Mouse (Mus musculus): ENCODE results near the gene Prep.
"Not testable (repeated sequence)": the region's sequence is repeated elsewhere in the genome, so short reads cannot be mapped to it uniquely, and the experiment has no call there.

Gene Prep

GRCm38 (mm10) chr10:45076585-45076984 is 9.6 kb downstream of the Prep start:
- DNase-seq (ENCODE audit: low spot score), result no peak

DNA sequence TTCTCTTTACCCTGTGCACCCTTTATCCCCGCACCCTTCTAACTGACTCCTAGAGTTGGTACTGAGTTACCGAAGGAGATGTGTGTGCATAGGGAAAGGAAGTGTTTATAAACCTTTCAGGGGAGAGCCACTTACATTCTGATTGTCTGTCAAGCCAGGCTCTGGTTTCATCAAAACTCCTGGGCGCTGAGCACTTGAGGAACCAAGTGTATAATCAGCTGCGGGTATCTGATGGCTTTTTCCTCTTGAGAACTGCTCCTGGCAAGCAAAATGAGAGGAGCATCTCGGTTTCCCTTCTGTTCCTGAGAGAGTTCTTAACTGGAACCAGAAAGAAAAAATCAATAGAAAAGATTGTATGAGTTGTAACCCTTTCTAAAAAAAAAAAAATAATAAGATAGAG is 10.3 kb downstream of the Prep start:
- no peak for DNase-seq (ENCODE audit: low spot score)

GRCm38 (mm10) chr10:45079756-45080155 is 12.8 kb downstream of the Prep start:
- no peak for DNase-seq (ENCODE audit: low spot score)

GRCm38 (mm10) chr10:45080490-45080889 is 13.5 kb downstream of the Prep start:
- no peak for DNase-seq (ENCODE audit: low spot score)

- DNase-seq (ENCODE audit: low spot score), result no peak
Observed at GRCm38 (mm10) chr10:45082730-45083129, 15.7 kb downstream of the Prep start.

DNA sequence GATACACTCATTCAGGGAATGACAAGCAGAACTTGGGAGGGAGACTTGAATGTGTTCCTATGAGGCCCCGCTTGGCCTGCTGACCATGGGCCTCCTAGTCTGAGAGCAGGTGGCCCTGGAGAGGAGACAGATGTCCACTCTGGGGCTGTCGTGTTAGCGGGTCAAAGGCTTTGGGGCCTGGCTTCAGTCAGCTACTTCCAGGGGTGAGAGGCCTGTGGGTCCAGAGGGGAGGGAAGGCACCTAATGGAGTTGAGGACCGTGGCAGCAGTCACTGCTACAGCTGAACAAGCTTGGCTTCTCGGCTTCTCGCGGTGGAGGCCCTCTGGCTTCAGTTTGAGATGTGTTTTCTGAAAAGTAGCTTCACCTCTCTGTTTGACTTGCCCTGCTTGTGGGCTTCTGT is 17.0 kb downstream of the Prep start:
- DNase-seq (ENCODE audit: low spot score), result not testable (repeated sequence)

GRCm38 (mm10) chr10:45084471-45084870 is 17.5 kb downstream of the Prep start:
- DNase-seq (ENCODE audit: low spot score), result no peak

DNA sequence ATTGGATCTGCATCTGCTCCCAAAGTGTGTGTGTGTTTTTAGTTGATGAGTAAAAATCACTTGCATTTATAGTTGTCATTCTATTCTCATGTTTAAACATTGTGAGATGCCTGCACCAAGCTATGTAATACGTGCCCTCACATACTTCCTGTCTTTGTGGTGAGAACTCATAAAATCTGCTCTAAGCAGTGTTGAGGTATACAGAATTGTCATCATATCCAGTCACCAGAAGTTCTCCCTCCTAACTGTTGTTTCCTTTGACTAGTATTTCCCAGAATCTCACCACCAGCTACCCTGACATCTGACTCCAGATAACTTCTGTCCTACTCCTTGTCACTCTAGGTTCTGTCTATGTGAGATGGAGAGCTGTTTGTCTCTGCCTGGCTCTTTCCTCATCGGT is 18.3 kb downstream of the Prep start:
- no peak for DNase-seq (ENCODE audit: low spot score)

DNA sequence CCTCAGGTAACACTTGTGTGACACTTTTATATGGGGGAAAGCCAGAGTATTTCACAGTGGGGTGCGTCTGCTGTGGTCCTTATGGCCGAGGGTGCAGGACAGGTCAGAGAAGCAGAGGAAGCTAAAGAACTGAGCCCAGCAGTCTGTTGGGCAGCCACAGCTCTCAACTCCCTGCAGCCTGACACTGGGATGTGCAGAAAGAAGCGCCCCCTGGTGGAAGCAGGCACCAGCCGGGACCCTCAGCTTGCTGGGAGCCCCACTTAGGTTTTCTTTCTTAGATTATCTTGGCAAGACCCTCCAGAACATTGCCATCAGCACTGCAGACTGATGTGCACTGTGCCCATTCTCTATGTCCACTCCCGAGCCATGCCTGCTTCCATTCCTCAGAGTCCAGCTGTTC is 19.6 kb downstream of the Prep start:
- no peak for DNase-seq (ENCODE audit: low spot score)

DNA sequence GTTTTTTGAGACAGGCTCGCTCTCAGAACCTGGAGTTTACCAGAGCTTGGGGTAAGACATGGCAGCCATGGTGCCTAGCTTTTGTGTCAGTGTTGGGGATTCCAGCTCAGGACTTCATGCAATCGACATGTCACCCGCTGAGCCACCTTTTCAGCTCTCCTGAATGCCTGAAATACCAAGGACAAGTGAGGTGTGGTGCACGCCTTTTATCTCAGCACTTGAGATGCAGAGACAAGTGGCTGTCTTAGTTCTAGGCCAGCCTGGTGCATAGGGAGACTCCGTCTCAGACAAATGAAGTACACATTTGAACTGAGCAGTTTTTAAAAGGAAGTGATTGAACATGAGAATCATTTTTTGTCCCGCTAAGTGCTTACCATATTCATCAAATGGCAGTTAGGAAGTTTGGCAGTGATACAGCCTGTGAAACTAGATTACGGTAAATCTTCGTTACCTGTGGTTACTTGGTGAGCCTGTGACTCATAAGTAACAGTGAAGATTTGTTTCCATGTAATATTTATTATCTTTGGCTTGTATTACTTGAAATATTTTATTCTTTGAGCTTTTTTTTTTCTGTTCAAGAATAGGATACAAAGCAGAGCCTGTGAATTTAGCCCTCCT is 24.6 kb downstream of the Prep start:
- no peak for DNase-seq (ENCODE audit: low spot score)

DNA sequence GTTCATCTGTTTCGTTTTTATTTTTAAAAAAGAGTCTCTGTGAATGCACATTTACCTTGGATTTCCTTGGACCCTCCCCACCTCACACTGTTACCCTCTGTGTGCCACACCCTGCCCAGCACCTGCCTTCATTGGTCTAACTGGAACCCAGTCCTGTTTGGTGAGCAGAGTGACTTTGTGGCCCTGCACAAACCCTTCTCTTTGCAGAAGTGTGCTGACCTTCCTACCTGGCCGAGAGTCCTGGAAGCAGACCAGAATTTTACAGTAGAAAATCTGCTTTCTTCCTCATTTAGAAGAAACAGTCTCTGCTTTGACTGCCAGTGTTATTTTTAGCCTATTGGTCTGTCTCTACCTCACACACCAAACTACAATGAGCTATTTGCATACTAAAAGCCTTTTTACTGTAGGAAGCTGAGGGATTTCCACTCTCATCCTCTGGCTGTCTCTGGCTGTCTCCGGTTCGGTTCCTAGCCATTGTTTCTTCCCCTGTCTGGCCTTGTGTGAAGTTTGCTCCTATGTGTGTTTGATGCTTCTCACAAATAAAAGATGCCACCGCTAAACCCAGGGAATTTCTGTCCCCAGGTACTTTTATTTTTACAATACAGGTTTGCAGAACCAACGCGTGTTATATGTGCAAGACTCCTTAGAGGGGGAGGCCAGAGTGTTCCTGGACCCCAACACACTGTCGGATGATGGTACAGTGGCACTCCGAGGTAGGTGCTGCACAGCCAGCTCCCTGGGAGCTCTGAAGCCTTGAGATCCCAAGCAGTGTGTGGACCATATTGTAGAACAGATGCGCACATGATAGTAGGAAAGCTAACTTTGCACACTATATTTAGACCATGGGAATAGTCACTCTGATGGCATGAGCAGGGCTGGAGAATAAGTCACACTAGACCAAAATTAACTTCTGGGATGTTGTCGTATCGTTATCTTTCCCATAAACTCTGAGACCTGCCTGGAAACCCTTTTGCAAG is 25.4 kb downstream of the Prep start:
- DNase-seq (ENCODE audit: low spot score), result no peak

GRCm38 (mm10) chr10:45098751-45099150 is 31.7 kb downstream of the Prep start:
- DNase-seq (ENCODE audit: low spot score), result peak; percentile 33

- no peak for DNase-seq (ENCODE audit: low spot score)
Observed at GRCm38 (mm10) chr10:45100473-45100872, 33.5 kb downstream of the Prep start.

- no peak for DNase-seq (ENCODE audit: low spot score)
Observed at GRCm38 (mm10) chr10:45103184-45103583, 36.2 kb downstream of the Prep start.

- DNase-seq (ENCODE audit: low spot score), result no peak
Observed at GRCm38 (mm10) chr10:45104098-45104497, 37.1 kb downstream of the Prep start.

DNA sequence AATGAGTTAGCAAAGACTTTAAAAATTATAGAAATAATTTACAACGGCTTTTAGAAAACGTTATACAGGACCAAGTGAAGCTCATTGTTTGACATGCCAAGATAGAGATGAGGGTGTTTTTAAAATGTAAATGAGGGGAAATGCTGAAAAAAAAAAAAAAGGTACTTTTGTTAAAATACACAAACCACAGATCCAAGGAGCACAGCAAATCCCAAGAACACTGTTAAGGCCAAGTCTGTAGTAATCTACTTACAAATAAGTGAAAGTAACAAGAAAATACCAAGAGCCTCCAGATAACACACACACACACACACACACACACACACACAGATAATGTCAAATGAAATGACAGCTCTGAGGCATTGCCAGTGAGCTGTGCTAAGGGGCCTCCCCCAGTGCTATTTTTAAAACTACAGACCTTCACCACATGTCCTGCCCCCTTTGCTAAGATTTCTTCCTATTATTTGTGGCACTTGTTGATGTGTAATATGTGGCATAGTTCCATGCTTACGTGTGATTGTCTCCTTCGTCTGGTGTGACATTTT is 37.6 kb downstream of the Prep start:
- DNase-seq (ENCODE audit: low spot score), result no peak

DNA sequence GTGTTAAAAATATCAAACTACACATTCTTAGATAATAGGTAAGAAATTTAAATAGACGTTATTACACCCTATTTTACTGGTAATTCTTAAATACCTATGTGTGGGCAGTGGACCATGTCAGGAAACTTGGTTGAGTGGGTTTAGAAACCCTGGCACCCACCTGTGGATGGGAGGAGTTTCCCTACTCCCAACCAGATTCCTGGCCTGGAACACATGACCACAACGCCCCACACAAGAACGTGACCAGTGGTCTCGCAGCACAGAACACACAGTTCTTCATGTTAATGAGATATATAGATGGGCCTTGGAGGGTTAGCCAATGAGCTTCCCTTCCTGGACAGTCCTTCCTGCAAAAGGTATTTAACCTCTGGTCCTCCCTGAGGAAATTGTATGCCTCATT is 39.5 kb downstream of the Prep start:
- DNase-seq (ENCODE audit: low spot score), result no peak

GRCm38 (mm10) chr10:45107313-45107712 is 40.3 kb downstream of the Prep start:
- no peak for DNase-seq (ENCODE audit: low spot score)

GRCm38 (mm10) chr10:45109041-45109440 is 42.0 kb downstream of the Prep start:
- no peak for DNase-seq (ENCODE audit: low spot score)

GRCm38 (mm10) chr10:45109974-45110373 is 43.0 kb downstream of the Prep start:
- DNase-seq (ENCODE audit: low spot score), result no peak

- DNase-seq (ENCODE audit: low spot score), result no peak
Observed at GRCm38 (mm10) chr10:45112927-45113326, 45.9 kb downstream of the Prep start.

DNA sequence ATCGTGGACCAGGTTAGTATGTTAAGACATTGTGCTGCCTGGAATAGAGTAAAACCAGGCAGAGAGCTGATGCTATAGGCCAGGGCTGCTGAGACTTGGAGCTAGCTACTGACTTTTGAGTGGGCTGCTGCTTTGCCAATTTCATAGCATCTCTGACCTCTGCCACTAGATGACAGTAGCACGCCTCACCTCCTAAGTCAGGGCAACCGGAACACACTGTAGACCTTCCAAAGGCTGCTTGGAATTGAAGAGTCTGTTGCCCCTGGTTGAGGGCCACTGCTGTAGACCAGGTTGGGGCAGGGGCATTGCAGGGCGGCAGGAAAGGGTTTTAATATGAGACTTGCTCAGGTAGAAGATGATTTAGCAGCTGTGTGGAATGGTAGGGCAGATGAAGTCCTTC is 47.5 kb downstream of the Prep start:
- no peak for DNase-seq (ENCODE audit: low spot score)

- no peak for DNase-seq (ENCODE audit: low spot score)
Observed at GRCm38 (mm10) chr10:45116832-45117231, 49.8 kb downstream of the Prep start.

Measured in c-Kit-positive CD71-positive TER-119-positive erythroid progenitor cells, embryonic 14.5 days (primary cell).